Mouse (Mus musculus): Measurements from ENCODE around the gene Vmn2r114. TPM values are rescaled to one million over a fixed set of nuclear protein-coding genes. Genes with fewer than 3 reads are reported as not detected.
"Not testable (repeated sequence)": the region's sequence is repeated elsewhere in the genome, so short reads cannot be mapped to it uniquely, and the experiment has no call there.

Vmn2r114 gene
- not detected in 2 replicates for polyA plus RNA-seq (2015; fragmentation: Nextera tagmentation; extraction: Ambion mirVana)

GRCm38 (mm10) chr17:23312437-23312836 lies at the start of gene Vmn2r114:
Gene Vmn2r114, minus strand, starts transcription at chr17:23312537.
- H3K4me3 ChIP-seq (replicated peaks); H3K4me1 ChIP-seq (replicated peaks); H3K36me3 ChIP-seq (replicated peaks); H3K4me2 ChIP-seq; H3K27ac ChIP-seq (replicated peaks); H3K9ac ChIP-seq; H3K9me3 ChIP-seq (replicated peaks); H3K27me3 ChIP-seq; ATAC-seq (ENCODE audit: insufficient read depth): not testable (repeated sequence)
- 51% methylated on average over 2 of the region's 2 CpGs for WGBS (ENCODE audit: insufficient replicate concordance)

- Histone ChIP-seq H3K4me2 (no peak overlapping the region), H3K9ac (no peak overlapping the region), H3K4me3 (replicated peaks) (no peak overlapping the region), H3K4me1 (replicated peaks) (no peaks in the 10 kb centered on the region), H3K36me3 (replicated peaks) (no peaks in the 10 kb centered on the region), H3K9me3 (replicated peaks) (no peaks in the 10 kb centered on the region), H3K27me3 (no peaks in the 10 kb centered on the region), H3K27ac (replicated peaks) (no peak overlapping the region)
- ATAC-seq (ENCODE audit: insufficient read depth) = no peak
- WGBS (ENCODE audit: insufficient replicate concordance) = 40% methylated on average over 1 of the region's 1 CpGs
These were observed 39.3 kb upstream of the Vmn2r114 start for GRCm38 (mm10) chr17:23351644-23352043.

DNA sequence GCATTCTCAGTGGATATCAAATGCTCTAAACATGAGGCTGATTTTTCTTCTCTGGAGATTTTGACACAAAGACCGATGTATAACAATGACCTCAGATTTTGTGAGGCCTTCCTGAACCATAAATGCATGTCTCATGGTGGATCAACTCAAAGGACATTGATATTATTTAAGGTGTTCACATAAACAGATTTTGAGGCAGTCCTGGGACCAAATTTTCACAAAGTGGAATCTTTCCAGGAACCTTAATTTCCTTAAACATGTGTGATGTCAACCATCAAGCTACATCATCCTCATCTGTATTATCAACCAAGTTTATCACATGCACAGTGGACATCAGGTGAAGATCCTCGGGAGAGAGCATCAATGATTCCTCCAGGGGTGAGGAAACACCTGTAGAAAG lies 31.1 kb upstream of the Vmn2r114 start, which contains the start of gene Vmn2r115:
Gene Vmn2r115, plus strand, starts transcription at position 301 of the 400 bp plus-strand sequence.
- not testable (repeated sequence) for H3K9me3 ChIP-seq (replicated peaks); H3K27me3 ChIP-seq; H3K9ac ChIP-seq; H3K36me3 ChIP-seq (replicated peaks); H3K4me1 ChIP-seq (replicated peaks); H3K4me3 ChIP-seq (replicated peaks); H3K27ac ChIP-seq (replicated peaks); H3K4me2 ChIP-seq; ATAC-seq (ENCODE audit: insufficient read depth)
- WGBS (ENCODE audit: insufficient replicate concordance) = 33% methylated on average over 2 of the region's 2 CpGs

GRCm38 (mm10) chr17:23330657-23331056 lies 18.3 kb upstream of the Vmn2r114 start:
- H3K27ac ChIP-seq (replicated peaks) = no peak overlapping the region
- WGBS (ENCODE audit: insufficient replicate concordance) = 59% methylated on average over 6 of the region's 6 CpGs
- H3K4me1 ChIP-seq (replicated peaks) = no peaks in the 10 kb centered on the region
- no peak for ATAC-seq (ENCODE audit: insufficient read depth)
- H3K36me3 ChIP-seq (replicated peaks) = no peaks in the 10 kb centered on the region
- no peaks in the 10 kb centered on the region for H3K9me3 ChIP-seq (replicated peaks)
- H3K4me3 ChIP-seq (replicated peaks) = no peak overlapping the region
- no peak overlapping the region for H3K4me2 ChIP-seq
- H3K9ac ChIP-seq = no peak overlapping the region
- no peaks in the 10 kb centered on the region for H3K27me3 ChIP-seq

Other genes starting within 250 kb of the Vmn2r114 start
- 1.0 and 1.2 TPM in 2 replicates for gene Zfp40, start 119.3 kb downstream of the Vmn2r114 start, polyA plus RNA-seq (2015; fragmentation: Nextera tagmentation; extraction: Ambion mirVana)
- gene Vmn2r115, start 31.2 kb upstream of the Vmn2r114 start, polyA plus RNA-seq (2015; fragmentation: Nextera tagmentation; extraction: Ambion mirVana) = not detected in 2 replicates
- not detected in 2 replicates for gene Vmn2r116, start 72.1 kb upstream of the Vmn2r114 start, polyA plus RNA-seq (2015; fragmentation: Nextera tagmentation; extraction: Ambion mirVana)
- gene Vmn2r117, start 167.2 kb upstream of the Vmn2r114 start, polyA plus RNA-seq (2015; fragmentation: Nextera tagmentation; extraction: Ambion mirVana) = not detected in 2 replicates